Mouse (Mus musculus) cortical plate, adult 2 months (tissue): ENCODE results near the gene Srrd.

Experiments
- CTCF ChIP-seq: fragments of 200-500 bp; IDR thresholded peaks from 2 replicates; pipeline ENCODE4 v1.5.1; 2011; ENCODE audit warnings: mild to moderate bottlenecking, control low read depth, low read length; ENCODE audit not compliant: insufficient read depth; ENCODE audit errors: extremely low read depth
- POLR2A ChIP-seq: fragments of 200-500 bp; IDR thresholded peaks from 2 replicates; pipeline ENCODE4 v1.6.1; 2011; ENCODE audit warnings: mild to moderate bottlenecking, low read length, control low read depth; ENCODE audit not compliant: insufficient read depth; ENCODE audit errors: extremely low read depth

- TF ChIP-seq CTCF (no peak), POLR2A (no peak)
These were observed 17.2 kb upstream of the Srrd start for GRCm38 (mm10) chr5:112360077-112360476.
